Mouse (Mus musculus): ENCODE measurements around the gene Tmem39b. TPM values are rescaled to one million over a fixed set of nuclear protein-coding genes. Genes with fewer than 3 reads are reported as not detected.
A peak's percentile ranks its signal among the peaks of the same experiment; 100 is the strongest.

Gene Tmem39b
- polyA plus RNA-seq, 1 experiment from 2014 or later: 20.2 TPM

- H3K27me3 ChIP-seq: no peaks in the 10 kb centered on the region
- peak overlapping the region; percentile 85 for H3K4me3 ChIP-seq (replicated peaks)
- peak overlapping the region; percentile 80 for H3K4me2 ChIP-seq
- no peak; the same call in 1 of the 2 replicates for ATAC-seq (replicated peaks; ENCODE audit: low FRiP score)
- 3% methylated on average over 10 of the region's 10 CpGs for WGBS
- H3K9me3 ChIP-seq (replicated peaks): no peaks in the 10 kb centered on the region
- peaks cover 41% of the 10 kb centered on the region for H3K36me3 ChIP-seq
- H3K4me1 ChIP-seq: peaks cover 17% of the 10 kb centered on the region
- 0 out of 2 replicates have a peak overlapping the region, but pooled peaks have one; percentile 96 for H3K9ac ChIP-seq
- H3K27ac ChIP-seq: peak overlapping the region; percentile 97
Measured at GRCm38 (mm10) chr4:129672878-129673449, 23.7 kb downstream of the Tmem39b start.

DNA sequence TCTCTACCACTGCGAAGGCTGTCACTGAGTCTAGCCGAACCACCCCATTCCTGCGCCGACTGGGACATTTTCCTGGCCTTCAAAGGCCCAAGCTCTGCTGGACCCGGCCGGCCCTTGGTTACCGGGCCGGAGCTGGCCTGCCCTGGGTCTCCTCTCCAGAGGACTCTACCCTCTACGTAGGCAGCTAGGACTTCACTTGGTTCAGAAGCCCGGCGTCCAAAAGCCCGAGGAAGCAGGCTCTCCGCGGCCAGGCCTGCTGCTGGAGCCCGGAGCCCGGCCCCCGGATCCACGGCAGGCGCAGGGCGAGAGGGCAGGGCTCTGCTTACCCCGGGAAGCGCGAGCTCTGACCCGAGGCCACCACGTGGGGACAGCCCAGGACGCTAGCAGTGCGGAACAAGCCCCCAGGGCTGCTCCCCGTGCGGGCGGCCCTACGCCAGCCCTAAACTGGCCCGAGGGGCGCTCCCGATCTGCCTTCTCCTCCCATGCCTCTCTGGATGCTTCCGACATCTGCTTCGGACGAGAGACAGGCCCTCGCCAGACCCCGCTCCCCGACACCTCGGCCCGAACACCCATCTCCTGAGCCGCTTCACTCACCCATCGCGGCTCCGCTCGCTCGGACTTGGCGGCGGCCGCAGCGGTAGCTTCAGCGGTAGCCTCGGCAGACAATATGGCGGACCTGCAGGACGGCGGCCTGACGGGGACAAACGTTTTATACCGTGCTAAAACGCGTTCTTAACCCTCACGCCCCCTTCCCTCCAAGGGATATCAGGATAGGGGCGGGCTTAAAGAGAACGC is 24.4 kb downstream of the Tmem39b start, which contains the start of gene Kpna6:
TSS of gene Kpna6 (minus strand) at position 685 of the 795 bp plus-strand sequence.
- no peaks in the 10 kb centered on the region for H3K27me3 ChIP-seq
- H3K9ac ChIP-seq: peak within 1 kb of the TSS; percentile 96
- peak; percentile 89 for ATAC-seq (replicated peaks; ENCODE audit: low FRiP score)
- H3K4me3 ChIP-seq (replicated peaks): peak within 1 kb of the TSS; percentile 85
- peaks cover 35% of the 10 kb centered on the region for H3K36me3 ChIP-seq
- peak within 1 kb of the TSS; percentile 97 for H3K27ac ChIP-seq
- WGBS: under 1% methylated on average over 65 of the region's 65 CpGs
- H3K4me1 ChIP-seq: peaks cover 17% of the 10 kb centered on the region
- H3K9me3 ChIP-seq (replicated peaks): no peaks in the 10 kb centered on the region
- H3K4me2 ChIP-seq: peak within 1 kb of the TSS; percentile 80

GRCm38 (mm10) chr4:129671491-129672082 is 25.1 kb downstream of the Tmem39b start:
- Histone ChIP-seq H3K9me3 (replicated peaks) (no peaks in the 10 kb centered on the region), H3K4me1 (peaks cover 17% of the 10 kb centered on the region), H3K4me3 (replicated peaks) (peak overlapping the region; percentile 85), H3K27ac (peak overlapping the region; percentile 97), H3K9ac (peak overlapping the region; percentile 96), H3K27me3 (no peaks in the 10 kb centered on the region), H3K36me3 (peaks cover 32% of the 10 kb centered on the region), H3K4me2 (peak overlapping the region; percentile 80)
- 7% methylated on average over 12 of the region's 12 CpGs for WGBS
- 0 out of 2 replicates have a peak, but pooled peaks have one; percentile 52 for ATAC-seq (replicated peaks; ENCODE audit: low FRiP score)

GRCm38 (mm10) chr4:129662255-129662813 is 34.3 kb downstream of the Tmem39b start:
- no peak overlapping the region for H3K4me2 ChIP-seq
- no peak for ATAC-seq (replicated peaks; ENCODE audit: low FRiP score)
- no peak overlapping the region for H3K4me3 ChIP-seq (replicated peaks)
- H3K27ac ChIP-seq: no peak overlapping the region
- H3K36me3 ChIP-seq: peaks cover 70% of the 10 kb centered on the region
- no peaks in the 10 kb centered on the region for H3K9me3 ChIP-seq (replicated peaks)
- 88% methylated on average over 3 of the region's 3 CpGs for WGBS
- no peaks in the 10 kb centered on the region for H3K27me3 ChIP-seq
- H3K9ac ChIP-seq: no peak overlapping the region
- H3K4me1 ChIP-seq: no peaks in the 10 kb centered on the region

- peaks cover 73% of the 10 kb centered on the region for H3K36me3 ChIP-seq
- no peak overlapping the region for H3K27ac ChIP-seq
- 83% methylated on average over 3 of the region's 3 CpGs for WGBS
- H3K27me3 ChIP-seq: no peaks in the 10 kb centered on the region
- H3K4me1 ChIP-seq: no peaks in the 10 kb centered on the region
- H3K4me2 ChIP-seq: no peak overlapping the region
- no peak overlapping the region for H3K4me3 ChIP-seq (replicated peaks)
- no peaks in the 10 kb centered on the region for H3K9me3 ChIP-seq (replicated peaks)
- no peak overlapping the region for H3K9ac ChIP-seq
- no peak for ATAC-seq (replicated peaks; ENCODE audit: low FRiP score)
Measured at GRCm38 (mm10) chr4:129661584-129661983, 35.1 kb downstream of the Tmem39b start.

- H3K4me3 ChIP-seq (replicated peaks): no peak overlapping the region
- H3K4me1 ChIP-seq: no peaks in the 10 kb centered on the region
- peaks cover 95% of the 10 kb centered on the region for H3K36me3 ChIP-seq
- H3K27me3 ChIP-seq: no peaks in the 10 kb centered on the region
- WGBS: 92% methylated on average over 14 of the region's 14 CpGs
- no peaks in the 10 kb centered on the region for H3K9me3 ChIP-seq (replicated peaks)
- no peak overlapping the region for H3K4me2 ChIP-seq
- no peak overlapping the region for H3K9ac ChIP-seq
- no peak for ATAC-seq (replicated peaks; ENCODE audit: low FRiP score)
- no peak overlapping the region for H3K27ac ChIP-seq
Measured at GRCm38 (mm10) chr4:129654770-129655169, 41.9 kb downstream of the Tmem39b start.

- ATAC-seq (replicated peaks; ENCODE audit: low FRiP score): no peak
- H3K4me1 ChIP-seq: no peaks in the 10 kb centered on the region
- H3K4me3 ChIP-seq (replicated peaks): no peak overlapping the region
- peaks cover 96% of the 10 kb centered on the region for H3K36me3 ChIP-seq
- WGBS: 92% methylated on average over 8 of the region's 8 CpGs
- no peaks in the 10 kb centered on the region for H3K27me3 ChIP-seq
- H3K9ac ChIP-seq: no peak overlapping the region
- H3K9me3 ChIP-seq (replicated peaks): no peaks in the 10 kb centered on the region
- no peak overlapping the region for H3K4me2 ChIP-seq
- H3K27ac ChIP-seq: no peak overlapping the region
Measured at GRCm38 (mm10) chr4:129650359-129650758, 46.3 kb downstream of the Tmem39b start.

DNA sequence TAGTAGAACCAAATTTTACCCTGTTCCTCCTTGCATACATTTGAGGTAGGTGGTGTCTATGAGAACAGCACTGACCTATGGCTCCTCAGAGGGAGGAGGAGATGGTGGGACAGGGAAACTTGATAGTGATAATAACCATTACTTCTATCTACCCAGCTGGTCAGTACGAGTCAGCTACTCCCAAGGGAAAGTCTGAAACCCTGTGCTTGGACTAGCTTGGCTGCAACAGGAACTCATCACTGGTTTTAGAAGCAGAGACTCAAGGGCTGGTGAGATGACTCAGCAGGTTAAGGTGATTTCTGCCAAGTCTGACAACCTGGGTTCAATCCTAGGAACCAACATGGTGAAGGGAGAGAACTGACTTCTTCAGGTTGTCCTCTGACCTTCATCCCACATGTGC is 48.0 kb downstream of the Tmem39b start:
- WGBS: 77% methylated on average over 1 of the region's 1 CpGs
- Histone ChIP-seq H3K4me1 (no peaks in the 10 kb centered on the region), H3K27ac (no peak overlapping the region), H3K27me3 (no peaks in the 10 kb centered on the region), H3K9ac (no peak overlapping the region), H3K4me2 (no peak overlapping the region), H3K36me3 (peaks cover 96% of the 10 kb centered on the region), H3K9me3 (replicated peaks) (no peaks in the 10 kb centered on the region), H3K4me3 (replicated peaks) (no peak overlapping the region)
- ATAC-seq (replicated peaks; ENCODE audit: low FRiP score): no peak

DNA sequence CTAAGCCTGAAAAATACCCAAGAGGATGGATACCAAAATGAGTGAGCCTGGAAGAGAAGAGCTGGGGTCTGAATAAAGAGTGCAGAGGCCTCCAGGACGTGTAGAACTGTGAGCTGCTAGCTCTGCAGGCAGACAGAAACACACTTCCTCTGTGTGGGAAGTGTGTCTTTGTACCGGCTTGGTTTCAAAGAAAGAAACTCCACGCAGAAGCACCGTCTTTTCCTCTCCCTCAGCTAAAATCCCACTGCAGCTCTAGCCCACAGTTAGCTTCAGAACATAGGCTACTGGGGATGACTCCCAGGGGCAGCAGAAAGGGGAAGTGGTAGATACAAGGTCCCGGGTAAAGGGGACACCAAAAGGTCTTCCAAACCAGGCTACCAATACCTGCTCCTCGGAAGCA is 51.4 kb downstream of the Tmem39b start:
- WGBS: 91% methylated on average over 6 of the region's 6 CpGs
- H3K36me3 ChIP-seq: peaks cover 66% of the 10 kb centered on the region

DNA sequence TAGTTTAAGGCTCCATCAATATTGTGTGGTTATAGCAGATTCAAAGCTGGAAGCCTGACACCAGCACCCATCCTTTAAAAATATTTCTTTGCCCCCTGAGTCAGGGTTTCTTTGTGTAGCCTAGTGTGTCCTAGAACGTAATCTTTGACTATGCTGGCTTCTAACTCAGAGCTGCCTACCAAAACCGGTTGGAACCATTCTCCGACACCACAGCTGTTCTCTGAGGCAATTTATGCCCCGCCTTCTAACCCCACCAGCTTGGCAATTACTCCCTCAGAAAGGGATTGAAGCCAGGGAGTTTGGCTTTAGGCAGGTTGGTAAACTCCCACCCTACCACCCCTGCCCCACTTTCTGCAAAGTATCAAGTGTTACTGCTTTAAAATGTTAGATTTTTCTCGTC is 54.9 kb downstream of the Tmem39b start:
- peak overlapping the region; percentile 71 for H3K27ac ChIP-seq
- no peak for ATAC-seq (replicated peaks; ENCODE audit: low FRiP score)
- H3K9ac ChIP-seq: 0 out of 2 replicates have a peak overlapping the region, but pooled peaks have one; percentile 14
- H3K27me3 ChIP-seq: no peaks in the 10 kb centered on the region
- H3K36me3 ChIP-seq: peaks cover 57% of the 10 kb centered on the region
- peak overlapping the region; percentile 81 for H3K4me2 ChIP-seq
- 33% methylated on average over 5 of the region's 5 CpGs for WGBS
- no peaks in the 10 kb centered on the region for H3K9me3 ChIP-seq (replicated peaks)
- peak overlapping the region; percentile 74; the same call in 1 of the 2 replicates for H3K4me3 ChIP-seq (replicated peaks)
- H3K4me1 ChIP-seq: peaks cover 28% of the 10 kb centered on the region

More for the DNA sequence above, 51.4 kb downstream of the Tmem39b start:
- Histone ChIP-seq H3K27me3 (no peaks in the 10 kb centered on the region), H3K4me1 (peaks cover 6% of the 10 kb centered on the region), H3K27ac (no peak overlapping the region), H3K9ac (no peak overlapping the region), H3K4me3 (replicated peaks) (no peak overlapping the region), H3K9me3 (replicated peaks) (no peaks in the 10 kb centered on the region), H3K4me2 (no peak overlapping the region)
- no peak for ATAC-seq (replicated peaks; ENCODE audit: low FRiP score)

DNA sequence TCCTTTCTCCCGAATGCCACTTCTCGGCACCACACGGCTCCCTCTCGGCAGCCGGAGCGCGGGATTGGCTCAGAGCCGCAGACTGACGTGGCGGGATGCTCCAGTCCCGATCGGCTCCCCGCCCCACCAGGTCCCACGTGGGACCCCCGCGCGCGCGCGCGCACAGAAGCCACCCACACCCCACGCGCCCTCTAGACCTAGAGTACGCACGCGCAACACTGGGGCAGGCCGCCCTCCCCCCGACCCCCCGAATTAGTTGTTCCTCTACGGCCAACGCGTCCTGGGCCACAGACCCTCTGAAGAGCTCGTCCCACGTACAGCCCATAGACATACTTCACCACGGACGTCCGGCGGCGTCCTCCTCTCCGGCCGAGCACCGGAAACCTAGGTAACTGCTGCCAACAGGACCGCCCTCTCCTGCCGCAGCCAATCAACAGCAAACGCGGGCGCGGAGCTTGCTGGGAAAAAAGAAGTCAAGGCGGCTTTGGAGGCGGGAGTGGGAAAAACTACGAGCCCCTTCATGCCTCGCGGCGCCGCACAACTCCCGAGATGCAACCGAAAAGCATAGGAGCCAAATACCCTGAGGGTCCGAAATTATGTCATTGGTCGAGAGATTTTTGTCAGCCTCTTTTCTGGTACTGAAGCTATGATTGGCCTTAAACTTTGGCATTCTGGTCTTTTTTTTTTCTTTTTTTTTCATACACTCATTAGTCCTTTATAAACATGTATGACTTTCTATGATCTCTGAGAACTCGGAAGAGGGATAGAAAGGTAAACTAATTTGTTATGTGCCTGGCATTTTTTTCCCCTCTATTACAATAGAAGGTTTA is 55.8 kb downstream of the Tmem39b start, which contains the start of gene Txlna:
TSS of gene Txlna (minus strand) at position 428 of the 830 bp plus-strand sequence.
- Histone ChIP-seq H3K4me1 (peaks cover 28% of the 10 kb centered on the region), H3K36me3 (peaks cover 57% of the 10 kb centered on the region), H3K4me2 (peak within 1 kb of the TSS; percentile 81), H3K27me3 (no peaks in the 10 kb centered on the region), H3K9me3 (replicated peaks) (no peaks in the 10 kb centered on the region), H3K9ac (peak within 1 kb of the TSS; percentile 69), H3K27ac (peak within 1 kb of the TSS; percentile 97), H3K4me3 (replicated peaks) (peak within 1 kb of the TSS; percentile 74)
- WGBS: under 1% methylated on average over 60 of the region's 60 CpGs
- peak; percentile 97 for ATAC-seq (replicated peaks; ENCODE audit: low FRiP score)
